10 mouse cellular contexts compared by ENCODE assay signal in genomic region chr1:152417602-152418001, GRCm38 (mm10). TPM values are rescaled to one million over a fixed set of nuclear protein-coding genes. Genes with fewer than 3 reads are reported as not detected.
DNase-seq lines count a peak whose midpoint lies in the region; ATAC-seq and TF ChIP-seq lines count a peak whose summit lies in the region.
"Had no signal": no experiment of that assay in that cellular context is flagged by ENCODE, and none has a peak within 500 bp of the region (broad histone marks: within the 10 kb centered on the region; RNA-seq: fewer than 3 reads in every experiment).

No protein-coding gene starts in this region.

- no peak overlapping the region for H3K4me2 ChIP-seq in lung, embryonic 14.5 days
- H3K4me2 ChIP-seq in stomach, embryonic 14.5 days (replicated peaks; ENCODE audit: low read depth, low read length), result no peak overlapping the region
- no peak overlapping the region for H3K4me2 ChIP-seq in forebrain, embryonic 15.5 days (replicated peaks)

- peaks cover 2% of the 10 kb centered on the region for H3K9me3 ChIP-seq in lung, embryonic 14.5 days (ENCODE audit: low read depth, low read length)
- H3K9me3 ChIP-seq in heart, embryonic 10.5 days, result no peaks in the 10 kb centered on the region
- no peaks in the 10 kb centered on the region; the same call in 1 of the 2 replicates for H3K9me3 ChIP-seq in stomach, embryonic 14.5 days (ENCODE audit: control insufficient read depth, low read depth, low read length)
- 0 out of 2 replicates have a peak, but pooled peaks cover 3% of the 10 kb centered on the region for H3K9me3 ChIP-seq in forebrain, embryonic 15.5 days

- no peak overlapping the region for H3K4me3 ChIP-seq in lung, embryonic 14.5 days (ENCODE audit: low read depth, low read length)
- no peak overlapping the region for H3K4me3 ChIP-seq in heart, embryonic 10.5 days
- H3K4me3 ChIP-seq in stomach, embryonic 14.5 days (ENCODE audit: low read depth, low read length), result no peak overlapping the region
- no peak overlapping the region for H3K4me3 ChIP-seq in forebrain, embryonic 15.5 days

- WGBS in lung, embryonic 14.5 days, result 12% methylated on average over 5 of the region's 5 CpGs
- 21% methylated on average over 5 of the region's 5 CpGs for WGBS in heart, embryonic 10.5 days
- WGBS in stomach, embryonic 14.5 days, result 7% methylated on average over 5 of the region's 5 CpGs
- 58% methylated on average over 5 of the region's 5 CpGs for WGBS in forebrain, embryonic 15.5 days

- DNase-seq in lung, embryonic 14.5 days, result peak; percentile 92
- no peak for DNase-seq in lung, postnatal 14 days
- no peak for DNase-seq in heart, embryonic 10.5 days (ENCODE audit: low spot score)
- peak; percentile 54 for DNase-seq in kidney, postnatal 10 days
- DNase-seq in thymus, adult 18-20 months, result no peak
- DNase-seq: midbrain, embryonic 14.5 days had no signal

- H3K9ac ChIP-seq in lung, embryonic 14.5 days, result no peak overlapping the region
- no peak overlapping the region for H3K9ac ChIP-seq in stomach, embryonic 14.5 days (replicated peaks; ENCODE audit: low read depth, low read length)
- no peak overlapping the region for H3K9ac ChIP-seq in forebrain, embryonic 15.5 days (replicated peaks)

- ATAC-seq in lung, embryonic 14.5 days (ENCODE audit: insufficient read depth), result peak; percentile 93
- peak; percentile 72; the same call in 1 of the 2 replicates for ATAC-seq in stomach, embryonic 14.5 days (ENCODE audit: insufficient number of reproducible peaks, insufficient read depth, low FRiP score, low read depth)
- no peak for ATAC-seq in forebrain, embryonic 15.5 days (replicated peaks)
- ATAC-seq in activated CD4-positive, CD25-positive, alpha-beta regulatory T cell, adult 4 months, result no peak
- ATAC-seq: hindbrain, embryonic 16.5 days had no signal

- peaks cover 12% of the 10 kb centered on the region; the same call in 1 of the 2 replicates for H3K4me1 ChIP-seq in lung, embryonic 14.5 days (ENCODE audit: insufficient read depth)
- H3K4me1 ChIP-seq in heart, embryonic 10.5 days, result peaks cover 42% of the 10 kb centered on the region
- peaks cover 15% of the 10 kb centered on the region for H3K4me1 ChIP-seq in stomach, embryonic 14.5 days (ENCODE audit: control insufficient read depth, insufficient read depth, low read length)
- H3K4me1 ChIP-seq in forebrain, embryonic 15.5 days, result peaks cover 4% of the 10 kb centered on the region

- no peak for TF ChIP-seq CTCF in lung, embryonic 14.5 days (IDR thresholded peaks at IDR 0.05; ENCODE audit: low read depth)

- H3K27me3 ChIP-seq in lung, embryonic 14.5 days (ENCODE audit: insufficient read depth, low read length), result 0 out of 2 replicates have a peak, but pooled peaks cover 4% of the 10 kb centered on the region
- no peaks in the 10 kb centered on the region for H3K27me3 ChIP-seq in heart, embryonic 10.5 days (ENCODE audit: insufficient read depth, poor library complexity, severe bottlenecking)
- no peaks in the 10 kb centered on the region for H3K27me3 ChIP-seq in stomach, embryonic 14.5 days (ENCODE audit: control insufficient read depth, insufficient read depth, low read length)
- no peaks in the 10 kb centered on the region for H3K27me3 ChIP-seq in forebrain, embryonic 15.5 days

- peak overlapping the region; percentile 67; the same call in 1 of the 2 replicates for H3K27ac ChIP-seq in lung, embryonic 14.5 days (ENCODE audit: low read depth)
- H3K27ac ChIP-seq in heart, embryonic 10.5 days, result peak overlapping the region; percentile 50
- H3K27ac ChIP-seq in stomach, embryonic 14.5 days (ENCODE audit: low read length), result peak overlapping the region; percentile 58; the same call in 1 of the 2 replicates
- H3K27ac ChIP-seq in forebrain, embryonic 15.5 days (replicated peaks), result no peak overlapping the region

- H3K36me3 ChIP-seq in lung, embryonic 14.5 days (ENCODE audit: insufficient read depth), result no peaks in the 10 kb centered on the region
- H3K36me3 ChIP-seq in heart, embryonic 10.5 days, result no peaks in the 10 kb centered on the region; the same call in 1 of the 2 replicates
- H3K36me3 ChIP-seq in stomach, embryonic 14.5 days (ENCODE audit: control insufficient read depth, insufficient read depth, low read length), result no peaks in the 10 kb centered on the region
- no peaks in the 10 kb centered on the region for H3K36me3 ChIP-seq in forebrain, embryonic 15.5 days

RNA-seq across cellular contexts. Expression of gene Colgalt2, which starts 18.0 kb away (rescaled TPM):
- 0.78 and 0.92 TPM in 2 replicates for polyA plus RNA-seq in lung, embryonic 14.5 days (2014; fragmentation: Nextera tagmentation; extraction: Ambion mirVana)
- polyA plus RNA-seq in heart, embryonic 10.5 days (2016; fragmentation: Nextera tagmentation; extraction: Ambion mirVana), result 2.4 and 4.3 TPM in 2 replicates
- polyA plus RNA-seq in stomach, embryonic 14.5 days (2014; fragmentation: Nextera tagmentation; extraction: Ambion mirVana), result 2.1 and 2.2 TPM in 2 replicates
- 2.5 and 2.7 TPM in 2 replicates for polyA plus RNA-seq in forebrain, embryonic 15.5 days (2015; fragmentation: Nextera tagmentation; extraction: Ambion mirVana)
- polyA plus RNA-seq in activated CD4-positive, CD25-positive, alpha-beta regulatory T cell, adult 4 months (2017; shearing (Covaris generic)), result not detected

RNA-seq across cellular contexts. Expression of gene Tsen15, which starts 31.1 kb away (rescaled TPM):
- polyA plus RNA-seq in lung, embryonic 14.5 days (2014; fragmentation: Nextera tagmentation; extraction: Ambion mirVana), result 87.2 and 90.3 TPM in 2 replicates
- 75.9 and 94.4 TPM in 2 replicates for polyA plus RNA-seq in heart, embryonic 10.5 days (2016; fragmentation: Nextera tagmentation; extraction: Ambion mirVana)
- polyA plus RNA-seq in stomach, embryonic 14.5 days (2014; fragmentation: Nextera tagmentation; extraction: Ambion mirVana), result 82.8 and 87.7 TPM in 2 replicates
- polyA plus RNA-seq in forebrain, embryonic 15.5 days (2015; fragmentation: Nextera tagmentation; extraction: Ambion mirVana), result 43.0 and 45.0 TPM in 2 replicates
- polyA plus RNA-seq in activated CD4-positive, CD25-positive, alpha-beta regulatory T cell, adult 4 months (2017; shearing (Covaris generic)), result 10 to 100 TPM; 20.7 to 21.3 TPM

Comparison
In these comparisons a context has a peak if more than half of its experiments do, and no peak if none do; other contexts are left out.
1. DNase-seq: peak in lung, embryonic 14.5 days (single experiment) and kidney, postnatal 10 days (single experiment); none in lung, postnatal 14 days (single experiment), heart, embryonic 10.5 days (single experiment) and thymus, adult 18-20 months (0 of 2).
2. ATAC-seq: peak in lung, embryonic 14.5 days (single experiment) and stomach, embryonic 14.5 days (single experiment); none in forebrain, embryonic 15.5 days (single experiment) and activated CD4-positive, CD25-positive, alpha-beta regulatory T cell, adult 4 months (single experiment).